Mouse (Mus musculus) skeletal muscle tissue, adult 2 months (tissue): Measurements from ENCODE around the gene Iqsec1.

ENCODE experiments used
- DNase-seq: peaks from one replicate; pipeline ENCODE4 v3.0.0-alpha.2; 2012; ENCODE audit warnings: low read depth, low spot score

The Iqsec1 gene

DNA sequence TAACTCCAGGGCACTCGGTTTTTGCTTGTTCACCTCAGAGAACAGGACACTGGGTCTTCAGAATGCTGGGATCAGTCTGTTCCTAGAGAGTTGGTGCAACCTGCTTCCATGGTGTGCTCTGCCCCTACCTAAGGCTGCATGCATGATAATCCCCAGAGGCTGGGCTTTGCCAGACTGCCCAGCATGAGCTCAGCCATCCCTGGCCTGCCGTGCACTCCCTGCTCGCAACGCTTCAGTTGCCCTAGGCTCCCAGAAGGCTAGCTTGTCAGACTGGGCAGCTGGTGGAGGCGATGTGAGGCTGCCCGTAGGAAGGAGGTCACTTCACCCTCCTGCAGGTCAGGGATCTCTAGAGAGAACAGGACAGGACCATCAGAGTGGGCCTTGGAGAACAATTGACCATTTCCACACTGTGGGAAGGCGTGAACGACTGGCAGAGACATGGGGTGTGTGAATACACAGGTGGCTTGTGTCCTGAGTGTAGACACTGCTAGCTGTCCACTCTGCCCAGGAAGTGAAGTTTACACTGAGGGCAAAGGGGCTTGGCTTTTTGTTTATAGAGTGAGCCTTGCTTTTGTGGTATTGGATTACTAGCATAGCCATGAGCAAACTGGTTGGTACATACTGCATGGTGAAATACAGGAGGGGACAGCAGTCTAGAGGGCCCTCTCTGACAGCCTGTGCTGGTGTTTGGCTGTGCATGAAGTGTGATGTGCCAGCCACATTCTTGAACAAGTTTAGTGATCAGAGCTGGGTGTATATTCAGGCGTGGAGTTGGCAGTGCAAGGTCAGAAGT, 367.5 kb downstream of the Iqsec1 start:
- no peak for DNase-seq

GRCm38 (mm10) chr6:90619936-90620335, 368.5 kb downstream of the Iqsec1 start:
- DNase-seq, result no peak

DNA sequence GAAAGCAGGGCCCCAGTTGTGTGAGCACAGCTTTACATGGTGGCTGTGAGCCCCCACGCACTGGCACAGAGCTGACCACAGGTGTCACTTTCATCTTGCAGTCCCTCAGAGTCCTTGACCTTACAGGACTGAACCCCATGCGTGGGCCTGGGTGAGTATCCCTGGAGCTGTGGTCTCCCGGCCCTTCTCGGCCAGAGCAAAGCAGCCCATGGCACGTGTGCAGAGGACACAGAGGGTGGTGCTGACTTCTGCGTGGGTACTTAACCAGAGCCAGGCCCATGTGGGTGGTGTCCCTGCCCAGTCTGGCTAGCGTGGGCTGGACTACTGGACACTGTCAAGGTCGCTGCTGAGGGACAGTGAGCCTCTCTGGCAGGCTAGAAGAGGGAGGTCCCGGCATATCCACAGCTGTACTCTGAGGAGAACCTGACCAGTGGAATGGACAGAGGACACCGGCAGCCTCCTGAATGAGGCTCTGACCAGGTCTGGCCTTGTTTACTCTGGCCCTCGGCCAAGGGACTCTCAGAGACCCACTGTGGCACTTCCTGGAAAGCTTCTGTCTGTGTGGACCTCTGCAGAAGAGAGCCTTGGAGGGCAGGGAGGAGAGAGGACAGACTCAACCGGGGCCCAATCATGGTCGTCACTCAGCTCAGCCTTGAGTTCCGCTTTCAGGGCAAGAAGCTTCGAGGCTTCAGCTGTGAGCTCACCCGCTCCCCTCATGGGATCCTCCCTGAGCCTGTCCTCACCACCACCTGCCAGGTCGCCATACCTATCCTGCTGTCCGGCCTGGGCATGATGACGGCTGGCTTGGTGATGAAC, 369.5 kb downstream of the Iqsec1 start:
- DNase-seq, result no peak

DNA sequence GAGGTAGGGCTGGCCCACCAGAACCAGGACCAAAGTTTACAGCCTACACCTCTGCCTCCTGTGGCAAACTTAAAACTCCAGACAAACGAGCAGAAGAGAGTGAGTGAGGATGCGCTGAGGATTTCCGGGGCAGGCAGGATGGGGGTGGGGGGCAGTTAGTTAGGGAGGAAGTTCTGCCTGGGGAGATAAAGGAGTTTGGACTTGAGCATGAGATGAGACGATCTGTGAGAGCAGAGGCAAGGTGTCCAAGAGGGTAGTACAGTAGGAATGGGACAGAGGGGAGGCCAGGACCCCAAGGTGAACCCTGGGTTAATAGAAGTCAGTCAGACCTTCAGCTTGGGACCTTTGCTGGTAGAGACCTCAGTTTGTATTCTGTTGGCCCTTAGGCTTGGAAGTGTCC, 370.2 kb downstream of the Iqsec1 start:
- DNase-seq, result no peak

- no peak for DNase-seq
These were observed 372.0 kb downstream of the Iqsec1 start for GRCm38 (mm10) chr6:90616481-90616880.

DNA sequence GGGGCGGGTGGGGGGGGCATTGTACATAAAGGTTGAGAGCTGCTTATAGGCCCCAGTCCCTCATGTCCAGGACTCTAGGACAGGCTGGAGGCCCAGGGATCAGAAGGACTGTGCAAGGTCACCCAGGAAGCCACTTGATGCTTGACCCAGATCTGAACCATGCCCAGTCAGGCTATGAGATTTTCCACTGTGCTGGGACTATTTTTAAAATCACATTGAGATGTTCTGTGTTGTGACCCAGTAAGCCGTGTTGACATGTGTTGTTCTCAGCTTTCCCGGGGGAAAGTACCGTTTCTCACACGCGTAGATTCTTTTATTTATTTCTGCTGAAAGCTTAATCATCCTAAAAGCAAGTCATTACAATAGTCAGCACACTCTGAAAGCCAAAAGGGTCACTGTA, 372.5 kb downstream of the Iqsec1 start:
- DNase-seq, result peak; percentile 79

- no peak for DNase-seq
These were observed 373.1 kb downstream of the Iqsec1 start for GRCm38 (mm10) chr6:90615362-90615761.

- DNase-seq, result no peak
These were observed 375.2 kb downstream of the Iqsec1 start for GRCm38 (mm10) chr6:90613277-90613676.

- no peak for DNase-seq
These were observed 378.2 kb downstream of the Iqsec1 start for GRCm38 (mm10) chr6:90610248-90610647.

DNA sequence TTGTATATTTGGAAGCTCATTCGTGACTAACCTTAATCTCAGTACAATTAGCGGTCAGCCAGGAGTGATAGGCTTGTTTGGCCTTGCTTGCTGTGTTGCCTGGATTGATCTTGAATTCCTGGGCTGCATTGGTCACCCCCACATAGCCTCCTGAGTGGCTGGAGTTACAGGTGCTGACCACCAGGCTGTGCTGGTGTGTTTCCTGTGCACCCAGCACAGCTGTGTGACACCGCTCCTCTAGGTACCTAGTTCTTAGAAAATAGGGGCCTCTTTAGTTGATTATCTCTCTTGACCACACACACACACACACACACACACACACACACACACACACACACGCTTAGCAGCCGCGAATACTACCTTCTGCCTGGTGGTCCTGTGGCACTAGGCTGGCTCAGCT, 380.3 kb downstream of the Iqsec1 start:
- DNase-seq, result no peak

DNA sequence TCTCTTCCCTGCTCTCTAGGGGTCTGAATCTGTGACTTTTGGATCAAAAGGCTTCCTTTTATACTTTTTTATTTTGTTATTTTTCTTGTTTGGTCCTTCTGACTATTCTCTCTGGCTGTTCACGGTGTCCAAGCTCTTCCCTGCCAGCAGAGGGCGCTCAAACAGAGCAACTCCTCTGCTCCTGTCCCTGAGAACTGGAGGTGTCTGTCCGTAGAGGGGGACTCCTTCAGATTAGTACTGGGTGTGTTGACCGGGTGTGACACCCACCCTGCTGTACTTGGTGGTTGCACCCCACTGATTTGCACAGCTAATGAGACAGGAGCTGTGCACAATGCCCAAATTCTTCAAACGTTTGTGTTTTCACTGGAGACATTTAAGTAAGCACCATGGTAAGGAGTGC, 381.3 kb downstream of the Iqsec1 start:
- no peak for DNase-seq

- peak; percentile 76 for DNase-seq
These were observed 381.9 kb downstream of the Iqsec1 start for GRCm38 (mm10) chr6:90606538-90606937.
